Mouse (Mus musculus) neutrophil, adult 83 days (primary cell): ENCODE results near the gene Gm10118. TPM values are rescaled to one million over a fixed set of nuclear protein-coding genes. Genes with fewer than 3 reads are reported as not detected.

ENCODE experiments used
- total RNA-seq, 2 experiments: library from RNA; stranded (reverse); gene quantifications; one replicate each; pipeline ENCODE4 v1.2.4; 2023

Gene Gm10118
- not detected for total RNA-seq

DNA sequence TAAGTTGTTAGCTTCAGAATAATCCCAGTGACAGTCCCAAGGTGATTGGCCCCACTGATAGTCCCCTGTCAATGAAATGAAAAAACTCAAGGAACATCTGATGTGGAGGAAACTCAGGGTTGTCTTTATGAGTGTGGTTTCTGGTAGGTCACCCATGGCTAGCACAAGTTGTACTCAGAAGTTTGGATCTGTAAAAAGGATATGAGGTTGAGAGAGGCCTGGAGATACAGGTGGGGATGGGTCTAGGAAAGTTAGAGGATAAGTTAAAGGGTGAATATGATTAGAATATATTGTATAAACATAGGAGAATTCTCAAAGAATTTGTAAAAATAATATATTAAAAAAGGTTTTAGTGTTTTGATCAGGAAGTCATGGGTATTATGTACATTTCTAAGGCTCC, at the start of gene Gm10118:
Gm10118 (minus strand) TSS at position 101 of the 400 bp plus-strand sequence.

Other genes starting within 250 kb of the Gm10118 start
- not detected for gene Lrrtm3, start 162.8 kb upstream of the Gm10118 start, total RNA-seq